Mouse (Mus musculus) liver, postnatal 0 days (tissue): ENCODE data around the gene Dnajc5. TPM values are rescaled to one million over a fixed set of nuclear protein-coding genes. Genes with fewer than 3 reads are reported as not detected.

ENCODE experiments used
- ATAC-seq: fragments of 200-750 bp; cut with Nextera tagmentation; 2 replicates; pipeline ENCODE4 v1.8.0; 2017; ENCODE audit warnings: mild to moderate bottlenecking, moderate library complexity
- DNase-seq: peaks from one replicate; pipeline ENCODE4 v3.0.0-alpha.2; 2016
- H3K27ac ChIP-seq: fragments of 300-500 bp; sonication (generic); 2 replicates; pipeline ENCODE4 v1.5.1; 2014; ENCODE audit warnings: antibody characterized with exemption, moderate library complexity, mild to moderate bottlenecking, low read depth
- H3K27me3 ChIP-seq: fragments of 300-500 bp; sonication (generic); 2 replicates; pipeline ENCODE4 v1.6.1; 2014; ENCODE audit warnings: low read length, control low read depth, mixed read lengths; ENCODE audit not compliant: insufficient read depth
- H3K36me3 ChIP-seq: fragments of 300-500 bp; sonication (generic); replicated peaks from 2 replicates; pipeline ENCODE4 v1.6.1; 2014; ENCODE audit warnings: mild to moderate bottlenecking, control low read depth, low read length, moderate library complexity, mixed read lengths; ENCODE audit not compliant: insufficient read depth
- H3K4me1 ChIP-seq: fragments of 300-500 bp; sonication (generic); 2 replicates; pipeline ENCODE4 v1.6.1; 2014; ENCODE audit warnings: antibody characterized with exemption, mild to moderate bottlenecking, control low read depth; ENCODE audit not compliant: insufficient read depth
- H3K4me2 ChIP-seq: fragments of 300-500 bp; sonication (generic); 2 replicates; pipeline ENCODE4 v1.6.1; 2014; ENCODE audit warnings: low read depth, mild to moderate bottlenecking, low read length, moderate library complexity, mixed read lengths
- H3K4me3 ChIP-seq: fragments of 300-500 bp; sonication (generic); 2 replicates; pipeline ENCODE4 v1.5.1; 2014; ENCODE audit warnings: low read depth, low read length
- H3K9ac ChIP-seq: fragments of 300-500 bp; sonication (generic); replicated peaks from 2 replicates; pipeline ENCODE4 v1.6.1; 2014; ENCODE audit warnings: mild to moderate bottlenecking, moderate library complexity
- H3K9me3 ChIP-seq: fragments of 300-500 bp; sonication (generic); 2 replicates; pipeline ENCODE4 v1.6.1; 2016; ENCODE audit warnings: mild to moderate bottlenecking, control low read depth, low read length, mixed read lengths
- CTCF ChIP-seq: sonication (generic); IDR thresholded peaks from 2 replicates; pipeline ENCODE4 v1.5.1; 2016; ENCODE audit warnings: antibody characterized with exemption, low read depth
- EP300 ChIP-seq: IDR thresholded peaks from 2 replicates; pipeline ENCODE4 v1.6.1; 2016; ENCODE audit warnings: antibody characterized with exemption, low read depth, mild to moderate bottlenecking
- WGBS: fragments of 180-500 bp; shearing (Covaris S2); extraction: QIAGEN DNeasy Blood & Tissue Kit; methylation state at CpG from one replicate; pipeline ENCODE4 v1.1.7; 2014; ENCODE audit not compliant: insufficient replicate concordance; 5-methylcytosine and 5-hydroxymethylcytosine counted together
- microRNA-seq: library from miRNA; unstranded; fragments of <30 nt; microRNA quantifications from one replicate; pipeline ENCODE4, GENCODE M21; 2016
- polyA plus RNA-seq: library from polyadenylated mRNA; unstranded; fragments of >200 nt; fragmentation: Nextera tagmentation; extraction: Ambion mirVana; gene quantifications from 2 replicates; pipeline ENCODE4 v1.2.1, GENCODE M21; 2015

Dnajc5 gene
- polyA plus RNA-seq, 1 experiment from 2014 or later = 24.7 TPM

DNA sequence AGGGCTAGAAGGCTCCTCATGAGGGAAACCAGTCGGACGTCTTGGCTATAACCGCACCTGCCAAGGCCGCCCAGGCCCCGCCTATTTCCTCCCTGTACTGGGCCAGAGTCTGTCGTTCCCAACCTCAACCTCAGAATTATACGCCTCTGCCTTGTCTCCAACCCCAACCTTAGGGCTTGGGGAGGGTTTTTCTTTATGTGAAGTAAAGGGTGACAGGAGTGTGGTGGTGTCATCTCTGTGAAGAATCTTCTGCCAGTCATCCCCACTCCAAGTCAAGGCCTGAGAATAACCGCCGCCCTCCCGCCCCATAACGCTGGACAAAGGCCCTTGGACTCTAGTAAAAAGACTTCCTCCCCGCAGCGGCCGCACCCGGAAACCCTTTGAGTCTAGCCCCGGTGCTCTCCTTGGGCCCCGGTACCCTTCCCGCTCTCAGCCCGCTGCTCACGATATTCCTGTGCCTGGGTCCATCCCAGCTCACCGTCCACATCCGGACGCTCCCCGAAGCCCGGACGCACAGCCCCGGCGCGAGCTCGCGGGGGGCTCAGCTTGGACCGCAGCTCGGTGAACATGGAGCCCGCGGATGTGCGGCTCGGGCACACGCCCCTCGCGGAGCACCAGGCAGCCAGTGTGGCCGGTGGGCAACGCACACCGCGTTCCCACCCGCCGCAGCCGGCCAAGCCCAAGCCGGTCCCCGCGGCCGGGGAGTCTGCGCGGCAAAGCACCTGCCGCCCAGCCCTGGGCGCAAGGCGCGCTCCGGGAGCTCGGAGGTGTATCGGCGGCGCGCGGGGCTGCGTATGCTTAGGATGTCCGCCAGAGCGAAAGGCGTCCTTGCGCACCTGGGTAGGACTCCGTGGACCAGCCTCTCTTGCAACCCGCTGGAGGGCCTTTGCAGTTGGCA lies 78.4 kb downstream of the Dnajc5 start, which contains the start of gene Samd10:
TSS of gene Samd10 (minus strand) at position 759 of the 898 bp plus-strand sequence.
- TF ChIP-seq EP300 = no peak
- no peak for TF ChIP-seq CTCF
- Histone ChIP-seq H3K27ac (peak within 1 kb of the TSS; percentile 69), H3K36me3 (no peaks in the 10 kb centered on the region), H3K4me1 (peaks cover 21% of the 10 kb centered on the region), H3K27me3 (no peaks in the 10 kb centered on the region), H3K9me3 (no peaks in the 10 kb centered on the region), H3K9ac (peak within 1 kb of the TSS; percentile 75), H3K4me2 (peak within 1 kb of the TSS; percentile 95), H3K4me3 (peak within 1 kb of the TSS; percentile 71)
- WGBS = 3% methylated on average over 63 of the region's 71 CpGs
- ATAC-seq (peak; percentile 14; the same call in 1 of the 2 replicates), DNase-seq (peak; percentile 70)

DNA sequence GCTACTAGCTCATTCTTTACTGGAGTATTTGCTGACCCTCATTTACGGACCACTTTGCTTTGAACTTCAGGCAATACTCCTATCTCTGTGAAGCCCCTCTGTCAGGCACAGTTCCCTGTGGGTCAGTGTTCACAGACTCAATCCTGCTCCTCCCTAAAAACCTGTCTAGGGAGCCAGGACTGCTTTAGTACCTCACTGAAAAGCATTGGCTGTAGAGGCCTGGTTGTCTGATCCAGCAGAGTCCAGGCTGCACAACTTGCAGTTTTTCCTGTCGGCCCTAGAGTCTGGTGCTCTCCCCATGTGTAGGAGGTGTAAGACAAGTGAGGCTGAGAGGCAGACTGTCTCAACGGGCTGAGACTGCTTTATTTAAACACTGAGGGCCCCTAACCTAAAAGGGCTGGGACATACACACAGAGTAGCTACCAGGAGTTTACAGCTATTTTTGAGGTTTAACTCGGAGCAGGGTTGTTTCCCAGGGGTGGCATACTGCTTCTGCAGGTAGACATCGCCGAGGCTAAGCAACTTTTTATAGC lies 80.0 kb downstream of the Dnajc5 start:
- no peaks in the 10 kb centered on the region for H3K27me3 ChIP-seq
- no peak overlapping the region for H3K27ac ChIP-seq
- peak overlapping the region; percentile 81 for H3K4me3 ChIP-seq
- ATAC-seq (no peak), DNase-seq (no peak)
- H3K9ac ChIP-seq = peak overlapping the region; percentile 55
- 55% methylated on average over 6 of the region's 6 CpGs for WGBS
- peak overlapping the region; percentile 79 for H3K4me2 ChIP-seq
- H3K4me1 ChIP-seq = peaks cover 21% of the 10 kb centered on the region
- no peak for TF ChIP-seq EP300
- no peak for TF ChIP-seq CTCF
- no peaks in the 10 kb centered on the region for H3K9me3 ChIP-seq
- no peaks in the 10 kb centered on the region for H3K36me3 ChIP-seq

DNA sequence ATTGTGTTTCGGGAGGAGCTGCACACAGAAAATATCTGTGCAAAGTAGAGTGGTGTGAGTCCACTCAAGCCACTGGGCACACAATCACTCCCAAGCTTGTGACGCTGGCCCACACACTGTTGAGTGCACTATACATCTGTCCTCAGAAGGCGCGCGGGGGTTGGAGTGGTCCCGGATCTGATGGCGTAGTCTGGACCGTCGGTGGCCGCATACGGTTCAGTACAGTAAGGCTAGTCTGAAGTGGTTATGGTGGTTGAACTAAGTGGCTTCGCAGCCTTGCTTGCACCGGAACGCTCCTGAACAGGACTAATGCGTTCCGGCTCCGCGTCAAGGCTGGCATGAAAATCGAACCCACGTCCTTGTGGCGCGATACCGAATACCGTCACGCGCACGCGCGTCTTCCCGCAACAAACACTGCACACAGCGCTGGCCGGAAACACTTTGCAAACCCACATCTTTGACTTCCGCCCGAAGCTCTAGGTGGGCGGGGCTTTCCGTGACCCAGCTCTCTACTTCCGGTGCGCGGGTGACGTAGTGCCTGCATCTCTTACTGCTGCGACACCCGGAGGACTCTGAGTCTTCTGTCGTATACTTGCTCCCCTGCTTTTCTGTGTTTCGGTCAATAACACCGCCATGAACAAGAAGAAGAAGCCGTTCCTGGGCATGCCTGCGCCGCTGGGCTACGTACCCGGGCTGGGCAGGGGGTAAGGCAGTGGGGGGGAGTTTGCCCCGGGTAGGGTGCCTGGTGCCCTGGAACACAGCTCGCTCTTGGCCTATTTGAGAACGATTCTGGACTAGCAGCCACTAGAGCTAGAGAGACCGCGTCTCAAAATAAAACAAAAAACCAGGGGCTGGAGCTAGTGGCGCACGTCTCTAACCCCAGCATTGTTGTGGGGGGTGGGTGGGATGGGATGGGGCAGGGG lies 80.8 kb downstream of the Dnajc5 start:
- H3K27ac ChIP-seq = peak overlapping the region; percentile 88
- peak; percentile 98 for DNase-seq
- 1% methylated on average over 57 of the region's 57 CpGs for WGBS
- ATAC-seq = peak; percentile 97
- H3K9me3 ChIP-seq = no peaks in the 10 kb centered on the region
- no peaks in the 10 kb centered on the region for H3K36me3 ChIP-seq
- peaks cover 21% of the 10 kb centered on the region for H3K4me1 ChIP-seq
- H3K9ac ChIP-seq = peak overlapping the region; percentile 92
- no peak for TF ChIP-seq CTCF
- no peak for TF ChIP-seq EP300
- H3K4me2 ChIP-seq = peak overlapping the region; percentile 79
- peak overlapping the region; percentile 81 for H3K4me3 ChIP-seq
- no peaks in the 10 kb centered on the region for H3K27me3 ChIP-seq

DNA sequence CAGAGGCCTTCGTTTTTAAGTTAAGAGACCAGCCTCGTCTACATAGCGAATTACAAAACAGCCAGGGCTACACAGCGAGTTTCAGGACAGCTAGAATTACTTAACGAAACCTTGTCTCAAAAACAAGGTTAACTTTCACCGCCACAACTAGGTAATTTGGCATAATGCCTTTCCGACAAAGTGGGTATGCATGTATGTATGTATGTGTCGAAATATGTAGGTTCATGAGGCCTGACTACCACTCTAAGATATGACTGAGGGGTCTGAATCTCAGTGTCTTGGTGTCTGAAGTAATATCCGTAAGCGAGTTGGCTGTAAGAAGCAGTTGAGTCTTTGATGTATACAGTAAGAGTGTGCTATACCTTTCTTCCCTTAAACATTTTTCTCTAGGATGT lies 81.5 kb downstream of the Dnajc5 start:
- DNase-seq (no peak), ATAC-seq (no peak)
- Histone ChIP-seq H3K4me1 (peaks cover 21% of the 10 kb centered on the region), H3K4me2 (peak overlapping the region; percentile 79), H3K36me3 (no peaks in the 10 kb centered on the region), H3K27me3 (no peaks in the 10 kb centered on the region), H3K9me3 (no peaks in the 10 kb centered on the region), H3K27ac (peak overlapping the region; percentile 88), H3K4me3 (peak overlapping the region; percentile 81), H3K9ac (peak overlapping the region; percentile 92)
- WGBS = 25% methylated on average over 10 of the region's 10 CpGs
- TF ChIP-seq CTCF = no peak
- no peak for TF ChIP-seq EP300

DNA sequence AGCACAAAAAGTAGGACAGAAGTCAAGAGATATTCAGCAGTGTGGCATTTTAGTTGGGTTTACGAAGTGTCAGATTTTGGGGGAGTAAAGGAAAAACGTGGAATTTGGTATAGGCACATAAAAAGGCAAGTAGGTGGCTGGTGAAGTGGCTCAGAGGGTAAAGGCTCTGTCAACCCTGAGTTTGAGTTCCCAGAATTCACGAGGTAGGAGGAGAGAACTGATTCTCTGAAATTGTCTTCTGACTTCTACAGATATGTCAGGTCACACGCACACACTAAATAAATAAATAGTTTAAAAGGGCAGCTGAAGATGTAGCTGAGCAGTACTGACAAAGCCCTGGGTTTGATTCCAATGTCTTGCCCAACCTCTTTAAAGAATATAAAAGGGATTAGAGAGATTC lies 82.1 kb downstream of the Dnajc5 start:
- H3K27me3 ChIP-seq = no peaks in the 10 kb centered on the region
- H3K4me1 ChIP-seq = peaks cover 21% of the 10 kb centered on the region
- no peak overlapping the region; the same call in 1 of the 2 replicates for H3K27ac ChIP-seq
- no peaks in the 10 kb centered on the region for H3K36me3 ChIP-seq
- no peaks in the 10 kb centered on the region for H3K9me3 ChIP-seq
- ATAC-seq = no peak
- 56% methylated on average over 4 of the region's 4 CpGs for WGBS
- no peak for TF ChIP-seq EP300
- no peak for TF ChIP-seq CTCF
- peak overlapping the region; percentile 81 for H3K4me3 ChIP-seq
- H3K4me2 ChIP-seq = peak overlapping the region; percentile 79
- H3K9ac ChIP-seq = peak overlapping the region; percentile 92
- no peak for DNase-seq

Small RNA genes lying within 50 kb of the gene (microRNA-seq; reads per million reads assigned to microRNA genes)
- not detected for gene Mir7006

Other genes starting within 250 kb of the Dnajc5 start
- gene Gmeb2, start 232.4 kb upstream of the Dnajc5 start, polyA plus RNA-seq = 4.3 and 4.9 TPM in 2 replicates
- 0.19 TPM in 1 of 2 replicates, not detected in the other for gene Stmn3, start 206.0 kb upstream of the Dnajc5 start, polyA plus RNA-seq
- 8.5 and 9.9 TPM in 2 replicates for gene Rtel1, start 200.7 kb upstream of the Dnajc5 start, polyA plus RNA-seq
- 7.7 and 9.4 TPM in 2 replicates for gene Zgpat, start 155.6 kb upstream of the Dnajc5 start, polyA plus RNA-seq
- gene Arfrp1, start 155.1 kb upstream of the Dnajc5 start, polyA plus RNA-seq = 17.9 and 19.4 TPM in 2 replicates
- 3.7 and 4.0 TPM in 2 replicates for gene Lime1, start 140.4 kb upstream of the Dnajc5 start, polyA plus RNA-seq
- 3.0 and 3.5 TPM in 2 replicates for gene Zbtb46, start 61.1 kb upstream of the Dnajc5 start, polyA plus RNA-seq
- 0.06 and 0.08 TPM in 2 replicates for gene Abhd16b, start 27.3 kb upstream of the Dnajc5 start, polyA plus RNA-seq
- 51.8 and 52.5 TPM in 2 replicates for gene Tpd52l2, start 23.3 kb upstream of the Dnajc5 start, polyA plus RNA-seq
- gene Uckl1, start 64.4 kb downstream of the Dnajc5 start, polyA plus RNA-seq = 20.3 and 22.8 TPM in 2 replicates
- gene Prpf6, start 71.4 kb downstream of the Dnajc5 start, polyA plus RNA-seq = 16.7 and 17.5 TPM in 2 replicates
- gene Zfp512b, start 72.3 kb downstream of the Dnajc5 start, polyA plus RNA-seq = 8.9 and 10.5 TPM in 2 replicates
- 2.1 and 2.3 TPM in 2 replicates for gene Samd10, start 78.7 kb downstream of the Dnajc5 start, polyA plus RNA-seq
- not detected in 2 replicates for gene Gm29797, start 136.5 kb downstream of the Dnajc5 start, polyA plus RNA-seq
- 11.4 and 12.2 TPM in 2 replicates for gene Sox18, start 151.2 kb downstream of the Dnajc5 start, polyA plus RNA-seq
- 3.8 and 4.4 TPM in 2 replicates for gene Tcea2, start 159.8 kb downstream of the Dnajc5 start, polyA plus RNA-seq
- gene Rgs19, start 173.5 kb downstream of the Dnajc5 start, polyA plus RNA-seq = 18.6 and 20.5 TPM in 2 replicates
- gene Lkaaear1, start 178.0 kb downstream of the Dnajc5 start, polyA plus RNA-seq = not detected in 2 replicates
- gene Oprl1, start 194.5 kb downstream of the Dnajc5 start, polyA plus RNA-seq = 0.07 and 0.17 TPM in 2 replicates
- gene Myt1, start 242.8 kb downstream of the Dnajc5 start, polyA plus RNA-seq = not detected in 2 replicates